In the genomic region with DNA sequence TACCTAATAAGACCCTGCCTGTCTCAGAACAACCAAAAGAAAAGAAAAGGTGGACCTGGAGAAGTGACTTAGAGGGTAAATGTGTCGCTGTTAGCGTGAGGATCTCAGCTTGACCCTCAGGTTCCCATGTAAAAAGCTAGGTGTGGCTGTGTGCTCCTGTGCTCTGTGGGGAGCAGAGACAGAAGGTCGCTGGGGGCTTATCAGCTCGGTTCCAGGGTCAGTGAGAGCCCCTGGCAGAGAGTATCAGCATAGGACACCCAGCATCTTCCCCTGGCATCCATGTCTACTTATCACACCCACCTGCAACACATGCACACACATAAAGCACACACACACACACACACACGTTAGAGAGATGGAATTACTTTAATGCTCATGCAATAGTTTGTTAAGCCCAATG, we compare ENCODE assay signal across 28 mouse cellular contexts. TPM values are rescaled to one million over a fixed set of nuclear protein-coding genes. Genes with fewer than 3 reads are reported as not detected.
DNase-seq lines count a peak whose midpoint lies in the region; ATAC-seq lines count a peak whose summit lies in the region.
"Had no signal": no experiment of that assay in that cellular context is flagged by ENCODE, and none has a peak within 500 bp of the region (broad histone marks: within the 10 kb centered on the region; RNA-seq: fewer than 3 reads in every experiment).

No protein-coding gene starts in this region.

- no peak for ATAC-seq in erythroblast, adult 5-6 weeks (replicated peaks; ENCODE audit: low FRiP score, poor library complexity, severe bottlenecking)
- ATAC-seq in heart, embryonic 12.5 days (ENCODE audit: insufficient number of reproducible peaks, low FRiP score), result no peak
- ATAC-seq in liver, embryonic 15.5 days (ENCODE audit: insufficient read depth), result peak; percentile 29; the same call in 1 of the 2 replicates
- ATAC-seq in frontal cortex, adult (ENCODE audit: low TSS enrichment), result no peak
- ATAC-seq: activated CD4-positive, CD25-positive, alpha-beta regulatory T cell, adult 4 months; forebrain, postnatal 0 days; hindbrain, postnatal 0 days; intestine, postnatal 0 days; midbrain, embryonic 16.5 days had no signal

- WGBS in heart, embryonic 10.5 days, result 60% methylated on average over 5 of the region's 5 CpGs
- WGBS in heart, embryonic 12.5 days, result 66% methylated on average over 5 of the region's 5 CpGs
- WGBS in liver, embryonic 15.5 days (ENCODE audit: insufficient replicate concordance), result 27% methylated on average over 5 of the region's 5 CpGs

- peaks cover 27% of the 10 kb centered on the region for H3K36me3 ChIP-seq in erythroblast, embryonic 14.5 days (ENCODE audit: control insufficient read depth)
- no peaks in the 10 kb centered on the region for H3K36me3 ChIP-seq in heart, embryonic 10.5 days
- H3K36me3 ChIP-seq in heart, embryonic 12.5 days, result no peaks in the 10 kb centered on the region
- no peaks in the 10 kb centered on the region for H3K36me3 ChIP-seq in liver, embryonic 15.5 days (replicated peaks)
- H3K36me3 ChIP-seq: forebrain, embryonic 10.5 days; heart, embryonic 15.5 days; hindbrain, embryonic 12.5 days; neural tube, embryonic 12.5 days; stomach, embryonic 15.5 days had no signal

- H3K9me3 ChIP-seq in erythroblast, embryonic 14.5 days (ENCODE audit: control insufficient read depth, low read length), result no peaks in the 10 kb centered on the region
- no peaks in the 10 kb centered on the region for H3K9me3 ChIP-seq in heart, embryonic 10.5 days
- H3K9me3 ChIP-seq in heart, embryonic 12.5 days (replicated peaks), result no peaks in the 10 kb centered on the region
- H3K9me3 ChIP-seq in liver, embryonic 15.5 days (replicated peaks), result no peaks in the 10 kb centered on the region
- H3K9me3 ChIP-seq: forebrain, embryonic 10.5 days; heart, embryonic 15.5 days; hindbrain, embryonic 12.5 days; neural tube, embryonic 12.5 days; stomach, embryonic 15.5 days had no signal

- H3K9ac ChIP-seq in heart, embryonic 12.5 days, result no peak overlapping the region
- no peak overlapping the region for H3K9ac ChIP-seq in liver, embryonic 15.5 days
- H3K9ac ChIP-seq: forebrain, postnatal 0 days; heart, embryonic 15.5 days; hindbrain, embryonic 12.5 days; neural tube, embryonic 12.5 days; stomach, embryonic 15.5 days had no signal

- no peak overlapping the region for H3K4me2 ChIP-seq in heart, embryonic 12.5 days
- H3K4me2 ChIP-seq in liver, embryonic 15.5 days, result no peak overlapping the region
- H3K4me2 ChIP-seq: heart, embryonic 15.5 days; hindbrain, embryonic 12.5 days; midbrain, embryonic 11.5 days; neural tube, embryonic 12.5 days; stomach, embryonic 15.5 days had no signal

- peak; percentile 47 for DNase-seq in heart, embryonic 10.5 days (ENCODE audit: low spot score)
- DNase-seq in c-Kit-positive CD71-positive TER-119-positive erythroid progenitor cells, embryonic 14.5 days (ENCODE audit: low spot score), result peak; percentile 40
- DNase-seq in left cerebral cortex, adult 11 months (ENCODE audit: low spot score), result no peak
- DNase-seq: adrenal gland, adult 2 months; cerebellum, adult 11 months; cerebellum, adult 9-10 months; cerebellum, postnatal 36 days; forebrain, postnatal 0 days; heart, postnatal 36 days; kidney, adult 9 months; kidney, postnatal 10 days; layer of hippocampus, adult 9-11 months; lung, postnatal 36 days had no signal

- H3K27ac ChIP-seq in heart, embryonic 10.5 days, result no peak overlapping the region
- no peak overlapping the region for H3K27ac ChIP-seq in heart, embryonic 12.5 days (ENCODE audit: poor library complexity, severe bottlenecking)
- no peak overlapping the region for H3K27ac ChIP-seq in liver, embryonic 15.5 days (replicated peaks)
- H3K27ac ChIP-seq: forebrain, embryonic 10.5 days; heart, embryonic 15.5 days; hindbrain, embryonic 12.5 days; hindbrain, postnatal 0 days; neural tube, embryonic 12.5 days; stomach, embryonic 15.5 days had no signal

- peaks cover 83% of the 10 kb centered on the region for H3K4me1 ChIP-seq in erythroblast, embryonic 14.5 days (ENCODE audit: control insufficient read depth)
- peaks cover 26% of the 10 kb centered on the region for H3K4me1 ChIP-seq in heart, embryonic 10.5 days
- peaks cover 15% of the 10 kb centered on the region for H3K4me1 ChIP-seq in heart, embryonic 12.5 days (replicated peaks)
- peaks cover 41% of the 10 kb centered on the region for H3K4me1 ChIP-seq in liver, embryonic 15.5 days (replicated peaks)

- peaks cover 32% of the 10 kb centered on the region for H3K27me3 ChIP-seq in erythroblast, embryonic 14.5 days (ENCODE audit: control insufficient read depth)
- H3K27me3 ChIP-seq in heart, embryonic 10.5 days (ENCODE audit: insufficient read depth, poor library complexity, severe bottlenecking), result peaks cover 81% of the 10 kb centered on the region
- H3K27me3 ChIP-seq in heart, embryonic 12.5 days (replicated peaks), result peaks cover 76% of the 10 kb centered on the region
- H3K27me3 ChIP-seq in liver, embryonic 15.5 days, result peaks cover 54% of the 10 kb centered on the region

- peak overlapping the region; percentile 79 for H3K4me3 ChIP-seq in erythroblast, embryonic 14.5 days (replicated peaks)
- H3K4me3 ChIP-seq in heart, embryonic 10.5 days, result no peak overlapping the region
- H3K4me3 ChIP-seq in heart, embryonic 12.5 days, result no peak overlapping the region
- no peak overlapping the region for H3K4me3 ChIP-seq in liver, embryonic 15.5 days (replicated peaks)
- H3K4me3 ChIP-seq: forebrain, embryonic 10.5 days; heart, embryonic 15.5 days; hindbrain, embryonic 12.5 days; neural tube, embryonic 12.5 days; stomach, embryonic 15.5 days had no signal

RNA-seq across cellular contexts. Expression of a gene that starts 2.5 kb away (rescaled TPM):
- 2.4 and 2.6 TPM in 2 replicates for polyA plus RNA-seq in erythroblast, embryonic 14.5 days (2012)
- total RNA-seq in erythroblast, adult 5-6 weeks (2015; ENCODE audit: low replicate concordance), result 5.4 and 7.1 TPM in 2 replicates
- 5.0 and 5.1 TPM in 2 replicates for total RNA-seq in erythroblast, adult 5-6 weeks (2017; ENCODE audit: low replicate concordance)
- 2.9 and 6.3 TPM in 2 replicates for polyA plus RNA-seq in heart, embryonic 10.5 days (2016; fragmentation: Nextera tagmentation; extraction: Ambion mirVana)
- polyA plus RNA-seq in heart, embryonic 12.5 days (2016; fragmentation: Nextera tagmentation; extraction: Ambion mirVana), result 3.3 and 4.1 TPM in 2 replicates
- polyA plus RNA-seq in liver, embryonic 15.5 days (2015; fragmentation: Nextera tagmentation; extraction: Ambion mirVana), result 1.6 and 2.2 TPM in 2 replicates

RNA-seq across cellular contexts. Expression of a gene that starts 52.4 kb away (rescaled TPM):
- polyA plus RNA-seq in erythroblast, embryonic 14.5 days (2012), result 9.3 and 10.1 TPM in 2 replicates
- 46.7 and 50.4 TPM in 2 replicates for total RNA-seq in erythroblast, adult 5-6 weeks (2015; ENCODE audit: low replicate concordance)
- total RNA-seq in erythroblast, adult 5-6 weeks (2017; ENCODE audit: low replicate concordance), result 20.5 and 34.4 TPM in 2 replicates
- 605 and 778 TPM in 2 replicates for polyA plus RNA-seq in heart, embryonic 10.5 days (2016; fragmentation: Nextera tagmentation; extraction: Ambion mirVana)
- polyA plus RNA-seq in heart, embryonic 12.5 days (2016; fragmentation: Nextera tagmentation; extraction: Ambion mirVana), result 746 and 756 TPM in 2 replicates
- 192 and 196 TPM in 2 replicates for polyA plus RNA-seq in liver, embryonic 15.5 days (2015; fragmentation: Nextera tagmentation; extraction: Ambion mirVana)

Comparison
In these comparisons a context has a peak if more than half of its experiments do, and no peak if none do; other contexts are left out.
1. RNA of a gene that starts 52.4 kb away (polyA plus RNA-seq): 746 to 756 TPM in heart, embryonic 12.5 days, 605 to 778 TPM in heart, embryonic 10.5 days and 192 to 196 TPM in liver, embryonic 15.5 days; 9.3 to 10.1 TPM in erythroblast, embryonic 14.5 days; every median in the first group is over 10 times any median in the second.